Mouse (Mus musculus) kidney, embryonic 14.5 days (tissue): ENCODE results near the gene Aqp9. TPM values are rescaled to one million over a fixed set of nuclear protein-coding genes. Genes with fewer than 3 reads are reported as not detected.
"Not testable (repeated sequence)": the region's sequence is repeated elsewhere in the genome, so short reads cannot be mapped to it uniquely, and the experiment has no call there.

Experiments used
- ATAC-seq: fragments of 200-750 bp; cut with Nextera tagmentation; 2 replicates; pipeline ENCODE4 v1.8.0; 2017; ENCODE audit warnings: moderate number of reproducible peaks, mild to moderate bottlenecking, moderate TSS enrichment, moderate library complexity; ENCODE audit not compliant: low FRiP score, low TSS enrichment
- H3K27ac ChIP-seq: fragments of 300-500 bp; sonication (generic); 2 replicates; pipeline ENCODE4 v1.5.1; 2014; ENCODE audit warnings: low read depth, mild to moderate bottlenecking, low read length, moderate library complexity, mixed read lengths
- H3K27me3 ChIP-seq: fragments of 300-500 bp; sonication (generic); 2 replicates; pipeline ENCODE4 v1.6.1; 2014; ENCODE audit warnings: mild to moderate bottlenecking, low read length; ENCODE audit not compliant: control insufficient read depth, insufficient read depth
- H3K36me3 ChIP-seq: fragments of 300-500 bp; sonication (generic); 2 replicates; pipeline ENCODE4 v1.6.1; 2014; ENCODE audit warnings: low read length, mixed read lengths; ENCODE audit not compliant: control insufficient read depth, insufficient read depth
- H3K4me1 ChIP-seq: fragments of 300-500 bp; sonication (generic); 2 replicates; pipeline ENCODE4 v1.6.1; 2014; ENCODE audit warnings: low read length, mixed read lengths; ENCODE audit not compliant: control insufficient read depth, insufficient read depth
- H3K4me2 ChIP-seq: fragments of 300-500 bp; sonication (generic); replicated peaks from 2 replicates; pipeline ENCODE4 v1.6.1; 2014; ENCODE audit warnings: low read depth, mild to moderate bottlenecking, low read length
- H3K4me3 ChIP-seq: fragments of 300-500 bp; sonication (generic); 2 replicates; pipeline ENCODE4 v1.5.1; 2014; ENCODE audit warnings: mild to moderate bottlenecking, low read length
- H3K9ac ChIP-seq: fragments of 300-500 bp; sonication (generic); 2 replicates; pipeline ENCODE4 v1.6.1; 2014; ENCODE audit warnings: low read depth, mild to moderate bottlenecking, low read length, moderate library complexity
- H3K9me3 ChIP-seq: fragments of 300-500 bp; sonication (generic); 2 replicates; pipeline ENCODE4 v1.6.1; 2016; ENCODE audit warnings: low read length; ENCODE audit not compliant: control insufficient read depth
- WGBS: fragments of 180-500 bp; shearing (Covaris S2); extraction: QIAGEN DNeasy Blood & Tissue Kit; methylation state at CpG from one replicate; pipeline ENCODE4 v1.1.7; 2014; 5-methylcytosine and 5-hydroxymethylcytosine counted together
- polyA plus RNA-seq: library from polyadenylated mRNA; unstranded; fragments of >200 nt; fragmentation: Nextera tagmentation; extraction: Ambion mirVana; gene quantifications from 2 replicates; pipeline ENCODE4 v1.2.1, GENCODE M21; 2014

The Aqp9 gene
- polyA plus RNA-seq, 1 experiment from 2014 or later, result 0.27 TPM

DNA sequence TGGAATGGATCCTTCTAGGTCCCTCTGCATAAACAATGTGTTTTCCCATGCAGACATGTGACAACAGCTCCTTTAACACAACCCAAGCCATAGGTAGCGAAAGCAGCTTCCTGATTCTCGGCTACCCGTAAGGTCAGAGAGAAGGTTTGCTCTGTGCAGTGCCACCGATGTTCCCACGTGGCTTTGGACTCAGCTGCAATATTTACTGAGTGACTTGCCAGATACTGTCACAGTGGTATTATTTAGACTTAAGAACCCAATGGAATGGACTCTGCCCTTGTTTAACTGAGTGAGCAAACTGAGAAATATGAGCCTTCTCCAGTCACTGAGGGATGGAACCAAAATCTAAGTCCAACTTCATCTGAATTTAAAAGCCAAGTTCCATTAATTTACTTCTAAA, 35.3 kb downstream of the Aqp9 start:
- H3K4me3 ChIP-seq, result no peak overlapping the region
- no peaks in the 10 kb centered on the region for H3K9me3 ChIP-seq
- no peaks in the 10 kb centered on the region for H3K36me3 ChIP-seq
- no peak overlapping the region for H3K4me2 ChIP-seq
- WGBS, result 84% methylated on average over 5 of the region's 5 CpGs
- H3K27me3 ChIP-seq, result no peaks in the 10 kb centered on the region
- H3K4me1 ChIP-seq, result no peaks in the 10 kb centered on the region
- no peak overlapping the region for H3K27ac ChIP-seq
- H3K9ac ChIP-seq, result no peak overlapping the region
- no peak for ATAC-seq

DNA sequence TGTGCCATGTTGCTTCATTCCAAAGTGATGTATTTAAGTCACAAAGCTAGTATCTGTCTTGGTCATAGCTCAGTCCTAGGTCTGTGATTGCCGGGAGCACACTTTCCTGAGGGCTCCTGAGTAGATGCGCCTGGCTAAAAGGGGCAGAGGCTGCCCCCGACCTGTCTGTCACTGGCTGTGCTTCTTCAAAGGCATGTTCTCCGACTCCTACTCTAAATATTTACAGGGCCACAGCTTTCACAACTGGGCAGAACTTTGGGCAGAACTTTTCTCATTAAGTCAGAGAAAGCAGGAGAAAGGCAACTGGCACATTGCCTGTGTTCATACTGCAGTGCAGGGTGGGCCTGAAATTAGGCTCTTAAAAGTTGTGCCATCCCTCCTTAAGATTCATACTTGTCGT, 36.7 kb downstream of the Aqp9 start:
- H3K27me3 ChIP-seq, result no peaks in the 10 kb centered on the region
- no peaks in the 10 kb centered on the region for H3K9me3 ChIP-seq
- no peak for ATAC-seq
- no peak overlapping the region for H3K9ac ChIP-seq
- WGBS, result 69% methylated on average over 5 of the region's 5 CpGs
- H3K4me3 ChIP-seq, result no peak overlapping the region
- no peak overlapping the region for H3K4me2 ChIP-seq
- H3K27ac ChIP-seq, result no peak overlapping the region
- no peaks in the 10 kb centered on the region for H3K36me3 ChIP-seq
- no peaks in the 10 kb centered on the region for H3K4me1 ChIP-seq

DNA sequence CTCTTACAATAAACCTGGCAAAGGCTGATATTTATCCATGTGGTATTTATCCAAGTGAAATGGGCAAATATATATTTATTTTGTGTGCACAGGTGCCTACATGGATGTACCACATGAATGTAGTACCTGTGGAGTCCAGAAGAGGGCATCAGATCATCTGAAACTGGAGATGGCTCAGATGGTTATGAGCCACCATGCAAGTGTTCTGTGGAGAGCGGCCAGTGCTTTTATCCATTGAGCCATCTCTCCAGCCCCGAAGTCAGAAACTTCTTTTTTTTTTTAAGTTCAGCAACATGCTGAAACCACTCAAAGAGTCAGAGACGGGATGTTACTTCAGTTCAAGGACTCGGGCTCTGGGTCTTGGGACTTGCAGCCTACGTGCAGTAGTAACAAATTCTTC, 39.6 kb downstream of the Aqp9 start:
- Histone ChIP-seq H3K9ac (no peak overlapping the region), H3K36me3 (no peaks in the 10 kb centered on the region), H3K9me3 (no peaks in the 10 kb centered on the region), H3K4me3 (no peak overlapping the region), H3K4me2 (no peak overlapping the region), H3K27ac (no peak overlapping the region), H3K27me3 (no peaks in the 10 kb centered on the region), H3K4me1 (no peaks in the 10 kb centered on the region)
- ATAC-seq, result no peak
- WGBS, result 57% methylated on average over 5 of the region's 5 CpGs

DNA sequence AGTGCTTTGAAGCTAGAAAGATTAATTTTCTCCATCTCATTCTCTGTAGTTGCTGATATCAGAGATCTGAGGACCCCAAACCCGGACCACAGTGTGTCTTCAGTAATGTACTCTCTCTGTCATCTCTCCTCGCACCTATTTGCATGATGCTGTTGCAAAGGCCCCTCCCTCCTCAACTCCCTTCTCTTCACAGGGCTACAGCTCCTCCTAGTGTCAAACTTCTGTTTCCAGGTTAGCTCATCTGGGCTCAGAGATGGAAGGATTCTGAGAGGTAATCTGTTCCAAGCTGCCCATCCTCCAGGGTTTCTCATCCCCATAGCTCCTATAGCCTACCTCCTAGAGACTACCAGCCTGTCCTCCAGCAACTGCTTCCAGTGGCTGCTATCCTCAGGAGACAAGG, 42.3 kb downstream of the Aqp9 start:
- no peak for ATAC-seq
- Histone ChIP-seq H3K27me3 (no peaks in the 10 kb centered on the region), H3K4me1 (no peaks in the 10 kb centered on the region), H3K4me3 (no peak overlapping the region), H3K9me3 (no peaks in the 10 kb centered on the region), H3K27ac (no peak overlapping the region), H3K9ac (no peak overlapping the region), H3K4me2 (no peak overlapping the region), H3K36me3 (no peaks in the 10 kb centered on the region)
- WGBS, result 22% methylated on average over 2 of the region's 2 CpGs

DNA sequence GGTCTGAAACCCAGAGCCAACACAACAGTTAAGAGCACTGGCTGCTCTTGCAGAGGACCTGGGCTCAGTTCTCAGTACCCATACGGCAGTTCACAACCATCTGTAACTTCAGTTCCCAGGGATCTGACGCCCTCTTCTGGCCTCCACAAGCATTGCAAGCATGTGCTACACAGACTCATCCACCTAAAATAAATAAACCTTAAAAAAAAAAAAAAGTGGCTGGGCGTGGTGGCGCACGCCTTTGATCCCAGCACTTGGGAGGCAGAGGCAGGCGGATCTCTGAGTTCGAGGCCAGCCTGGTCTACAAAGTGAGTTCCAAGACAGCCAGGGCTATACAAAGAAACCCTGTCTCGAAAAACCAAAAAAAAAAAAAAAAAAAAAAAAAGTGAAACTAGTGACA, 45.4 kb downstream of the Aqp9 start:
- WGBS, result 87% methylated on average over 7 of the region's 8 CpGs
- not testable (repeated sequence) for H3K9me3 ChIP-seq, H3K4me2 ChIP-seq, H3K4me1 ChIP-seq, H3K27me3 ChIP-seq, H3K4me3 ChIP-seq, ATAC-seq, H3K36me3 ChIP-seq, H3K9ac ChIP-seq, H3K27ac ChIP-seq

DNA sequence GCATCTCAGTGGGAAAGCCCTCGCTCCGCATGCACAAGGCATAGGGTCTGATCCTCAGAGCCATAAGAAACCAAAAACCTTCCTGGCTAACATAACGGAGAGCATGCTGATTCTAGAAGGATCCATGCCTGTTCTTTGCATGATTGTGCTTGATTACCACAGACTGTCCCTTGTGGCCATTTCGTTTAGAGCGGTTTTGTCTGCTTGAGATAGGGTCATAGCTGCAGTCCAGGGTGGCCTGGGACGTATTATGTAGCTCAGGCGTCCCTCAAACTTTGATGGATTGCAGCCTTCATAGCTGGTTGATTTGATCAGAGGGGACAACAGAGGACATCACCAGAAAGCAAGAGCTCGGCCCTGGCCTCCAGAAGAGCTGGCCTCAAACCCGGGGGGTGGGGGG, 47.6 kb downstream of the Aqp9 start:
- H3K9me3 ChIP-seq, result no peaks in the 10 kb centered on the region
- H3K27me3 ChIP-seq, result no peaks in the 10 kb centered on the region
- no peak overlapping the region for H3K27ac ChIP-seq
- no peak overlapping the region for H3K4me3 ChIP-seq
- no peaks in the 10 kb centered on the region for H3K36me3 ChIP-seq
- H3K9ac ChIP-seq, result no peak overlapping the region
- H3K4me1 ChIP-seq, result no peaks in the 10 kb centered on the region
- H3K4me2 ChIP-seq, result no peak overlapping the region
- 82% methylated on average over 9 of the region's 9 CpGs for WGBS
- ATAC-seq, result no peak

DNA sequence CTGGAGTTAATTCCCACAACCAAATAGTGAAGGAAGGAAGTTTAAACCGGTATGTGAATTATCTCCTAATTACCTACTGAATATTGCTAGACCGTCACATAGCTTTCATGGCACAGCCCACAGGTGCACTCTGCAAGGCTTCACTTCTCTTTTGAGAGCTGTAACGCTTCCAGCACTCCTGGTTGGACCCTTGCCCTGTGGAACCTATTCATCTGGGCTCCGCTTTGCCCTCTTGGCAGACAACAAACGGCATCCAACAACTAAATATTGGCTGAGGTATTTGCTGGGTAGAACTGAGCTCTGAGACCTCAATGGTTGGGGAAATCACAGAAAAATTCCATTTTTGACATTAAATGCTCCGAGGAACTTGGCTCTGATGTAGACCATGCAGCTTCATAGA, 55.3 kb downstream of the Aqp9 start:
- no peaks in the 10 kb centered on the region for H3K36me3 ChIP-seq
- ATAC-seq, result no peak
- no peak overlapping the region for H3K4me3 ChIP-seq

DNA sequence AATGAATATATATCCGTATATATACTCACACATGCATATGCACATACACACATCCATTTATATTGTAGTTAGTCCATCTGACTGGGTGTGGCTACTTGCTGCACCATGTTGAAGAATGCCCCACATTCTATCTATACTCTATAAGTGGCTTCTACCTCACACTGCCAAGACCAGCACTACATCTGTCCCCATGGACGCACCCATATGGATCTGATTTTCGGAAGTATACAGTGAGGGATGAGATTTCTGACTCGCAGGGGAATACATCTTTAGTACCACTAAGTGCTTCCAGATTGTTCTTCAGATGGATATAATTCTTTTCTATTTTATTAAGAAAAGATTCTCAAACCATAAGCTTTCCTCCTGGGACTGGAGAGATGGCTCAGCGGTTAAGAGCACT, 65.0 kb downstream of the Aqp9 start:
- no peak overlapping the region for H3K4me3 ChIP-seq
- no peaks in the 10 kb centered on the region for H3K36me3 ChIP-seq
- 91% methylated on average over 5 of the region's 5 CpGs for WGBS
- no peaks in the 10 kb centered on the region for H3K4me1 ChIP-seq
- no peak overlapping the region for H3K27ac ChIP-seq
- no peak overlapping the region for H3K9ac ChIP-seq
- H3K4me2 ChIP-seq, result no peak overlapping the region
- no peaks in the 10 kb centered on the region for H3K27me3 ChIP-seq
- no peak for ATAC-seq
- H3K9me3 ChIP-seq, result no peaks in the 10 kb centered on the region

More for the DNA sequence above, 55.3 kb downstream of the Aqp9 start:
- H3K9me3 ChIP-seq, result no peaks in the 10 kb centered on the region
- H3K27me3 ChIP-seq, result no peaks in the 10 kb centered on the region
- no peak overlapping the region for H3K27ac ChIP-seq
- WGBS, result 83% methylated on average over 6 of the region's 6 CpGs
- no peak overlapping the region for H3K4me2 ChIP-seq
- H3K4me1 ChIP-seq, result no peaks in the 10 kb centered on the region
- no peak overlapping the region for H3K9ac ChIP-seq

DNA sequence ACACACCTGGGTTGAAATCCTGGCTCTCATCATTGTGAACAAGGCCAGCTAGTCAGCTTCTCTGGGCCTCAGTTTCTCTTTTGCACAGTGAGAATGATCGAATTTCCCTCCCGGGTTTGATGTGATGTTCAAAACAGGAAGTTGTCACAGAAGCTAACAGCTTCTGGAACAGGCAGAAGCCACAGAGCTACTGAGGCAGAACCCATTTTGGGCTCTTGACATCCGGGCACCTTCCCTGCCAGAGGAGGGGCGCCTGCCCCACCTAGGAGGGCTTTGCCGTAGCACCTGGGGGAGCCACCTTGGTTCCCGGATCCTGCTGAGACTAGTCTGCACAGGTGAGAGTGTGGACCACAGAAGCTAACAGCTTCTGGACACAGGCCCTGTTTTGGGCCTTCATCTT, 74.4 kb downstream of the Aqp9 start:
- ATAC-seq, result no peak
- H3K9me3 ChIP-seq, result no peaks in the 10 kb centered on the region
- no peak overlapping the region for H3K27ac ChIP-seq
- H3K4me3 ChIP-seq, result no peak overlapping the region
- no peak overlapping the region for H3K9ac ChIP-seq
- 86% methylated on average over 6 of the region's 6 CpGs for WGBS
- H3K4me1 ChIP-seq, result no peaks in the 10 kb centered on the region
- H3K36me3 ChIP-seq, result no peaks in the 10 kb centered on the region
- H3K4me2 ChIP-seq, result no peak overlapping the region
- H3K27me3 ChIP-seq, result no peaks in the 10 kb centered on the region

DNA sequence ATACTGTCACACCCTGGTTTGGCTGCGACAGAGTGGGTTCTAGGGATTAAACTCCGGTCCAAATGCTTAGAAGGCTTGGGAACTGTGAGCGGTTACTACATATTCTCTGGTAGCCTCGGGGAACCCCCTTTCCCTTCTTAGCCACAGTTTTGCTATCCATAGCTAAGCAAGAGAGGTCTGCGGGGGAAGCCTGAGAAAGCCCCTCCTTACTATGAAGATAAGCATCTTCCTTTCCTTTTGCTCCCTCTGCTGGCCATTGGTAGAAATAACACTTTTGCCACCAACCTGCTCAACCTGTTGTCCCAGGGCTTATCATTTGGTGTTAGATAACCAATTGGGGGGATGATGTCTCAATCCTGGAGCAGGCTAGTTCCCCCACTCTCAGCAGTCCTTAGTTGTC, 76.4 kb downstream of the Aqp9 start:
- H3K9me3 ChIP-seq, result no peaks in the 10 kb centered on the region
- H3K27me3 ChIP-seq, result no peaks in the 10 kb centered on the region
- no peak overlapping the region for H3K4me3 ChIP-seq
- H3K4me1 ChIP-seq, result no peaks in the 10 kb centered on the region
- no peak for ATAC-seq
- no peaks in the 10 kb centered on the region for H3K36me3 ChIP-seq
- no peak overlapping the region for H3K4me2 ChIP-seq
- no peak overlapping the region for H3K27ac ChIP-seq
- H3K9ac ChIP-seq, result no peak overlapping the region
- 75% methylated on average over 5 of the region's 5 CpGs for WGBS
